Mouse (Mus musculus) liver, adult (tissue): Measurements from ENCODE around the gene Kansl1.

Source experiments
- GATA4 ChIP-seq: IDR thresholded peaks from 2 replicates; pipeline ENCODE4 v1.6.1; 2014; ENCODE audit warnings: mild to moderate bottlenecking, low read length; ENCODE audit not compliant: insufficient replicate concordance

The Kansl1 gene

GRCm38 (mm10) chr11:104287113-104287512 is 181.5 kb downstream of the Kansl1 start:
- TF ChIP-seq GATA4 = no peak
